9 mouse cellular contexts compared by ENCODE assay signal in the genomic region with DNA sequence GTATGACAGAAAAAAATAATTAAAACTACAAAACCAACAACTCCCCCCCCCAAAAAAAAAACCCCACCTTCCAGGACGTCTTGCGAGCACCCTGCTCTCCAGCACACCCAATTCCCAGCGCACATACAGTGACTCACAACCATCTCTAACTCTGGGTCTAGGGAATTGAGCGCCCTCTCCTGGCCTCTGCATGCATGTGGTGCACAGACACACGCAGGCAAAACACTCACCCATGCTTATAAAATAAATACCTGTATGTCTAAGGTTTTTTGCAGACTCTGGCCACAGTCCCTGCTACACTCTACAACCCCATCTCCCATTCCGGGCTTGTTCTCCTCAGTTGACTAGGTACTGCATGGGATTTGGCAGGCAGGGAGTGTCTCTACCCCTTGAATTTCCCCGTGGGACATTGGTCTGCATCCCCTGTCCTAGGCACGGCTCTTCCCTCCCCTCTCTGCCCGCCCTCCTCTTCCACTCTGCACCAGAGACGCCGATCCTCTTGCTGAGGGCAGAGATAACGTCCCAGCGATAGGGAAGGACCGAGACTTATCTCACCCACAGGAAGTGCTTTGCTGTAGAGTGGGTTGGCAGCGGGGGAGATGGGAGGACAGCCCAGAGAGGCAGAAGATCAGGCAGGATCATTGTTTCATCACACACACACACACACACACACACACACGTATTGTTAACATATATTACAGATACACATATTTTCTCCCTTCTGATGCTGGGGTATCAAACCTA. TPM values are rescaled to one million over a fixed set of nuclear protein-coding genes. Genes with fewer than 3 reads are reported as not detected.
DNase-seq lines count a peak whose midpoint lies in the region; ATAC-seq and TF ChIP-seq lines count a peak whose summit lies in the region.
"Had no signal": no experiment of that assay in that cellular context is flagged by ENCODE, and none has a peak within 500 bp of the region (broad histone marks: within the 10 kb centered on the region; RNA-seq: fewer than 3 reads in every experiment).

No protein-coding gene starts in this region.

- TF ChIP-seq CTCF in kidney, adult 2 months (conservative IDR thresholded peaks at IDR 0.05; ENCODE audit: insufficient read depth, insufficient read length, low read depth, low read length), result peak; percentile 35; the same call in 1 of the 2 replicates
- peak; percentile 61 for TF ChIP-seq CTCF in E14TG2a.4 (conservative IDR thresholded peaks at IDR 0.05; ENCODE audit: low read length)
- peak; percentile 56; the same call in 1 of the 2 replicates for TF ChIP-seq CTCF in bone marrow, adult 2 months (IDR thresholded peaks at IDR 0.05; ENCODE audit: control insufficient read depth, insufficient read depth, low read length)
- peak; percentile 55 for TF ChIP-seq CTCF in liver, postnatal 0 days (IDR thresholded peaks at IDR 0.05; ENCODE audit: low read depth)

- WGBS in kidney, adult 2 months, result 57% methylated on average over 16 of the region's 16 CpGs
- WGBS in kidney, embryonic 16.5 days, result 40% methylated on average over 16 of the region's 16 CpGs
- WGBS in bone marrow, adult 2 months, result 25% methylated on average over 16 of the region's 16 CpGs
- 27% methylated on average over 16 of the region's 16 CpGs for WGBS in liver, postnatal 0 days (ENCODE audit: insufficient replicate concordance)
- WGBS in hindbrain, embryonic 16.5 days, result 53% methylated on average over 16 of the region's 16 CpGs

- no peak for TF ChIP-seq EP300 in liver, postnatal 0 days (IDR thresholded peaks at IDR 0.05; ENCODE audit: low read depth)

- TF ChIP-seq POLR2A in kidney, adult 2 months (IDR thresholded peaks at IDR 0.05; ENCODE audit: low read depth, low read length), result no peak
- no peak for TF ChIP-seq POLR2A in bone marrow, adult 2 months (IDR thresholded peaks at IDR 0.05; ENCODE audit: borderline replicate concordance, control insufficient read depth, low read depth, low read length)

- DNase-seq in kidney, adult 2 months, result no peak
- DNase-seq in liver, postnatal 0 days, result no peak
- DNase-seq in urinary bladder, postnatal 4 days (ENCODE audit: low spot score in 2 of 2), result no peak
- no peak for DNase-seq in left cerebral cortex, adult 8-10 months (ENCODE audit: low spot score in 2 of 2)

- H3K36me3 ChIP-seq in kidney, adult 2 months (ENCODE audit: control insufficient read depth, insufficient read depth, low read length), result no peaks in the 10 kb centered on the region
- no peaks in the 10 kb centered on the region for H3K36me3 ChIP-seq in kidney, embryonic 16.5 days (ENCODE audit: insufficient read depth, low read length)
- H3K36me3 ChIP-seq in E14TG2a.4 (ENCODE audit: insufficient read depth, low read length), result peaks cover 9% of the 10 kb centered on the region
- H3K36me3 ChIP-seq in liver, postnatal 0 days (replicated peaks; ENCODE audit: insufficient read depth, low read length), result no peaks in the 10 kb centered on the region
- H3K36me3 ChIP-seq in hindbrain, embryonic 16.5 days (ENCODE audit: control insufficient read depth, insufficient read depth, low read length), result no peaks in the 10 kb centered on the region
- H3K36me3 ChIP-seq: lung, embryonic 15.5 days had no signal

- 0 out of 2 replicates have a peak, but pooled peaks cover 9% of the 10 kb centered on the region for H3K4me1 ChIP-seq in kidney, adult 2 months (ENCODE audit: control insufficient read depth, insufficient read depth, low read length)
- peaks cover 16% of the 10 kb centered on the region for H3K4me1 ChIP-seq in kidney, embryonic 16.5 days (ENCODE audit: insufficient read depth, low read length)
- H3K4me1 ChIP-seq in E14TG2a.4 (replicated peaks; ENCODE audit: low read depth, low read length), result peaks cover 79% of the 10 kb centered on the region
- H3K4me1 ChIP-seq in bone marrow, adult 2 months (ENCODE audit: control insufficient read depth, insufficient read depth, low read length), result peaks cover 6% of the 10 kb centered on the region
- H3K4me1 ChIP-seq in liver, postnatal 0 days (ENCODE audit: insufficient read depth), result peaks cover 22% of the 10 kb centered on the region
- H3K4me1 ChIP-seq in hindbrain, embryonic 16.5 days (ENCODE audit: control insufficient read depth, insufficient read depth, low read depth, low read length), result peaks cover 7% of the 10 kb centered on the region

- H3K4me2 ChIP-seq in kidney, embryonic 16.5 days (replicated peaks; ENCODE audit: low read depth, low read length), result no peak overlapping the region
- peak overlapping the region; percentile 27; the same call in 1 of the 2 replicates for H3K4me2 ChIP-seq in liver, postnatal 0 days (ENCODE audit: low read depth, low read length)
- H3K4me2 ChIP-seq in hindbrain, embryonic 16.5 days (ENCODE audit: low read length), result no peak overlapping the region
- H3K4me2 ChIP-seq: lung, embryonic 15.5 days had no signal

- no peak for ATAC-seq in kidney, embryonic 16.5 days (ENCODE audit: low FRiP score, low TSS enrichment)
- 0 out of 2 replicates have a peak, but pooled peaks have one; percentile 23 for ATAC-seq in liver, postnatal 0 days
- no peak for ATAC-seq in hindbrain, embryonic 16.5 days

- H3K27me3 ChIP-seq in kidney, adult 2 months (replicated peaks; ENCODE audit: control insufficient read depth, insufficient read depth, low read length), result no peaks in the 10 kb centered on the region
- no peaks in the 10 kb centered on the region for H3K27me3 ChIP-seq in kidney, embryonic 16.5 days (ENCODE audit: insufficient read depth, low read length)
- no peaks in the 10 kb centered on the region for H3K27me3 ChIP-seq in E14TG2a.4 (ENCODE audit: insufficient read depth, low read length)
- no peaks in the 10 kb centered on the region for H3K27me3 ChIP-seq in liver, postnatal 0 days (ENCODE audit: insufficient read depth, low read length)
- peaks cover 2% of the 10 kb centered on the region; the same call in 1 of the 2 replicates for H3K27me3 ChIP-seq in hindbrain, embryonic 16.5 days (replicated peaks; ENCODE audit: control insufficient read depth, insufficient read depth, low read length)

- no peak overlapping the region for H3K27ac ChIP-seq in kidney, adult 2 months (ENCODE audit: insufficient read depth, low read depth, low read length)
- no peak overlapping the region for H3K27ac ChIP-seq in kidney, embryonic 16.5 days (ENCODE audit: low read length)
- peak overlapping the region; percentile 14; the same call in 1 of the 2 replicates for H3K27ac ChIP-seq in bone marrow, adult 2 months (ENCODE audit: control insufficient read depth, insufficient read depth, low read depth, low read length, poor library complexity)
- no peak overlapping the region for H3K27ac ChIP-seq in liver, postnatal 0 days (ENCODE audit: low read depth)
- no peak overlapping the region for H3K27ac ChIP-seq in hindbrain, embryonic 16.5 days (ENCODE audit: low read depth, low read length)
- H3K27ac ChIP-seq: lung, embryonic 15.5 days had no signal

- H3K9me3 ChIP-seq in kidney, embryonic 16.5 days (ENCODE audit: low read length), result peaks cover 6% of the 10 kb centered on the region; the same call in 1 of the 2 replicates
- H3K9me3 ChIP-seq in E14TG2a.4 (ENCODE audit: low read length), result no peaks in the 10 kb centered on the region
- no peaks in the 10 kb centered on the region for H3K9me3 ChIP-seq in liver, postnatal 0 days (ENCODE audit: low read length)
- no peaks in the 10 kb centered on the region for H3K9me3 ChIP-seq in hindbrain, embryonic 16.5 days (ENCODE audit: control insufficient read depth, low read length)
- H3K9me3 ChIP-seq: lung, embryonic 15.5 days had no signal

- H3K9ac ChIP-seq in kidney, embryonic 16.5 days (replicated peaks; ENCODE audit: low read length), result no peak overlapping the region
- H3K9ac ChIP-seq in liver, postnatal 0 days (replicated peaks), result no peak overlapping the region; the same call in 1 of the 2 replicates
- H3K9ac ChIP-seq in hindbrain, embryonic 16.5 days (ENCODE audit: low read depth, low read length), result no peak overlapping the region
- H3K9ac ChIP-seq: lung, embryonic 15.5 days had no signal

- H3K4me3 ChIP-seq in kidney, adult 2 months (ENCODE audit: insufficient read depth, low read depth, low read length), result no peak overlapping the region
- H3K4me3 ChIP-seq in kidney, embryonic 16.5 days (ENCODE audit: low read length), result no peak overlapping the region
- peak overlapping the region; percentile 39 for H3K4me3 ChIP-seq in E14TG2a.4 (replicated peaks; ENCODE audit: low read length)
- no peak overlapping the region for H3K4me3 ChIP-seq in bone marrow, adult 2 months (replicated peaks; ENCODE audit: control insufficient read depth, low read depth, low read length)
- H3K4me3 ChIP-seq in liver, postnatal 0 days (ENCODE audit: low read depth, low read length), result no peak overlapping the region
- H3K4me3 ChIP-seq in hindbrain, embryonic 16.5 days (ENCODE audit: low read length), result no peak overlapping the region
- H3K4me3 ChIP-seq: lung, embryonic 15.5 days had no signal

RNA-seq across cellular contexts. Expression of a gene that starts 6.3 kb away (rescaled TPM):
- 35.0 and 36.4 TPM in 2 replicates for polyA plus RNA-seq in kidney, adult 2 months (2012; rRNA removed)
- 18.1 and 19.6 TPM in 2 replicates for polyA plus RNA-seq in kidney, embryonic 16.5 days (2015; fragmentation: Nextera tagmentation; extraction: Ambion mirVana)
- polyA plus RNA-seq in bone marrow, adult 2 months (2011; ENCODE audit: insufficient read depth, insufficient read length, low replicate concordance, missing spikeins), result 22.6 and 43.7 TPM in 2 replicates
- polyA plus RNA-seq in liver, postnatal 0 days (2015; fragmentation: Nextera tagmentation; extraction: Ambion mirVana), result 5.8 and 7.1 TPM in 2 replicates
- polyA plus RNA-seq in hindbrain, embryonic 16.5 days (2015; fragmentation: Nextera tagmentation; extraction: Ambion mirVana), result 4.6 and 4.7 TPM in 2 replicates
- 10 to 100 TPM; 12.3 to 17.8 (median 15.1) TPM for total RNA-seq in left cerebral cortex, adult 8-10 months (2022)

RNA-seq across cellular contexts. Expression of a gene that starts 16.5 kb away (rescaled TPM):
- polyA plus RNA-seq in kidney, adult 2 months (2012; rRNA removed), result 0.29 and 1.0 TPM in 2 replicates
- 0.92 TPM in 1 of 2 replicates, not detected in the other for polyA plus RNA-seq in kidney, embryonic 16.5 days (2015; fragmentation: Nextera tagmentation; extraction: Ambion mirVana)
- 1.1 TPM in 1 of 2 replicates, not detected in the other for polyA plus RNA-seq in bone marrow, adult 2 months (2011; ENCODE audit: insufficient read depth, insufficient read length, low replicate concordance, missing spikeins)
- polyA plus RNA-seq in liver, postnatal 0 days (2015; fragmentation: Nextera tagmentation; extraction: Ambion mirVana), result 0.07 and 0.15 TPM in 2 replicates
- polyA plus RNA-seq in hindbrain, embryonic 16.5 days (2015; fragmentation: Nextera tagmentation; extraction: Ambion mirVana), result 0.11 TPM in 1 of 2 replicates, not detected in the other
- total RNA-seq in left cerebral cortex, adult 8-10 months (2022), result not detected

RNA-seq across cellular contexts. Expression of a gene that starts 48.6 kb away (rescaled TPM):
- 7.0 and 9.0 TPM in 2 replicates for polyA plus RNA-seq in kidney, adult 2 months (2012; rRNA removed)
- 0.84 and 1.3 TPM in 2 replicates for polyA plus RNA-seq in kidney, embryonic 16.5 days (2015; fragmentation: Nextera tagmentation; extraction: Ambion mirVana)
- polyA plus RNA-seq in bone marrow, adult 2 months (2011; ENCODE audit: insufficient read depth, insufficient read length, low replicate concordance, missing spikeins), result not detected in 2 replicates
- polyA plus RNA-seq in liver, postnatal 0 days (2015; fragmentation: Nextera tagmentation; extraction: Ambion mirVana), result 0.25 TPM in 1 of 2 replicates, not detected in the other
- polyA plus RNA-seq in hindbrain, embryonic 16.5 days (2015; fragmentation: Nextera tagmentation; extraction: Ambion mirVana), result 0.72 and 1.6 TPM in 2 replicates
- 1 to 10 TPM; 1.8 to 5.2 (median 4.3) TPM for total RNA-seq in left cerebral cortex, adult 8-10 months (2022)

RNA-seq across cellular contexts. Expression of a gene that starts 48.9 kb away (rescaled TPM):
- polyA plus RNA-seq in kidney, adult 2 months (2012; rRNA removed), result 1.1 and 2.1 TPM in 2 replicates
- 0.24 and 0.90 TPM in 2 replicates for polyA plus RNA-seq in kidney, embryonic 16.5 days (2015; fragmentation: Nextera tagmentation; extraction: Ambion mirVana)
- not detected in 2 replicates for polyA plus RNA-seq in bone marrow, adult 2 months (2011; ENCODE audit: insufficient read depth, insufficient read length, low replicate concordance, missing spikeins)
- 0.13 TPM in 1 of 2 replicates, not detected in the other for polyA plus RNA-seq in liver, postnatal 0 days (2015; fragmentation: Nextera tagmentation; extraction: Ambion mirVana)
- polyA plus RNA-seq in hindbrain, embryonic 16.5 days (2015; fragmentation: Nextera tagmentation; extraction: Ambion mirVana), result 1.4 TPM in 2 replicates
- 1 to 10 TPM; 2.4 to 4.9 (median 4.1) TPM for total RNA-seq in left cerebral cortex, adult 8-10 months (2022)

RNA-seq across cellular contexts. Expression of a gene that starts 54.3 kb away (rescaled TPM):
- polyA plus RNA-seq in kidney, adult 2 months (2012; rRNA removed), result 28.9 and 39.5 TPM in 2 replicates
- 6.6 and 7.3 TPM in 2 replicates for polyA plus RNA-seq in kidney, embryonic 16.5 days (2015; fragmentation: Nextera tagmentation; extraction: Ambion mirVana)
- polyA plus RNA-seq in bone marrow, adult 2 months (2011; ENCODE audit: insufficient read depth, insufficient read length, low replicate concordance, missing spikeins), result not detected in 2 replicates
- polyA plus RNA-seq in liver, postnatal 0 days (2015; fragmentation: Nextera tagmentation; extraction: Ambion mirVana), result 0.96 and 2.1 TPM in 2 replicates
- polyA plus RNA-seq in hindbrain, embryonic 16.5 days (2015; fragmentation: Nextera tagmentation; extraction: Ambion mirVana), result 55.7 and 58.1 TPM in 2 replicates
- 10 to 100 TPM; 27.3 to 37.3 (median 33.4) TPM for total RNA-seq in left cerebral cortex, adult 8-10 months (2022)
